Comparison of ENCODE assay signal across 20 mouse cellular contexts in genomic region chr15:88903086-88903485, GRCm38 (mm10). TPM values are rescaled to one million over a fixed set of nuclear protein-coding genes. Genes with fewer than 3 reads are reported as not detected.
DNase-seq lines count a peak whose midpoint lies in the region; ATAC-seq and TF ChIP-seq lines count a peak whose summit lies in the region.
"Had no signal": no experiment of that assay in that cellular context is flagged by ENCODE, and none has a peak within 500 bp of the region (broad histone marks: within the 10 kb centered on the region; RNA-seq: fewer than 3 reads in every experiment).

No protein-coding gene starts in this region.

- H3K4me3 ChIP-seq in intestine, postnatal 0 days (ENCODE audit: low read depth, low read length): no peak overlapping the region
- no peak overlapping the region for H3K4me3 ChIP-seq in intestine, embryonic 15.5 days (replicated peaks)
- H3K4me3 ChIP-seq in midbrain, postnatal 0 days (ENCODE audit: low read depth, low read length): no peak overlapping the region
- H3K4me3 ChIP-seq in midbrain, embryonic 14.5 days (replicated peaks; ENCODE audit: low read depth, low read length): no peak overlapping the region
- no peak overlapping the region for H3K4me3 ChIP-seq in stomach, postnatal 0 days (ENCODE audit: low read depth, low read length)
- H3K4me3 ChIP-seq: forebrain, embryonic 13.5 days; heart, embryonic 12.5 days; stomach, embryonic 15.5 days had no signal

- 83% methylated on average over 1 of the region's 1 CpGs for WGBS in intestine, postnatal 0 days
- 83% methylated on average over 1 of the region's 1 CpGs for WGBS in intestine, embryonic 15.5 days
- WGBS in midbrain, postnatal 0 days: 73% methylated on average over 1 of the region's 1 CpGs
- 92% methylated on average over 1 of the region's 1 CpGs for WGBS in midbrain, embryonic 14.5 days
- 72% methylated on average over 1 of the region's 1 CpGs for WGBS in stomach, postnatal 0 days

- ATAC-seq in intestine, postnatal 0 days: no peak
- ATAC-seq in intestine, embryonic 15.5 days: no peak
- ATAC-seq in midbrain, postnatal 0 days (ENCODE audit: low FRiP score): no peak
- ATAC-seq in midbrain, embryonic 14.5 days (ENCODE audit: low FRiP score, low TSS enrichment): no peak
- ATAC-seq in stomach, postnatal 0 days (ENCODE audit: low FRiP score, low TSS enrichment): 0 out of 2 replicates have a peak, but pooled peaks have one; percentile 21
- ATAC-seq: forebrain, embryonic 13.5 days had no signal

- TF ChIP-seq EP300 in stomach, postnatal 0 days (optimal IDR thresholded peaks at IDR 0.05): no peak

- no peak overlapping the region for H3K27ac ChIP-seq in intestine, postnatal 0 days (ENCODE audit: low read depth, low read length)
- H3K27ac ChIP-seq in intestine, embryonic 15.5 days: no peak overlapping the region
- no peak overlapping the region for H3K27ac ChIP-seq in midbrain, postnatal 0 days (ENCODE audit: low read depth, low read length)
- H3K27ac ChIP-seq in midbrain, embryonic 14.5 days (replicated peaks; ENCODE audit: low read depth, low read length): no peak overlapping the region
- no peak overlapping the region for H3K27ac ChIP-seq in stomach, postnatal 0 days (replicated peaks)
- H3K27ac ChIP-seq: forebrain, embryonic 13.5 days; hindbrain, embryonic 14.5 days; stomach, embryonic 15.5 days had no signal

- no peak overlapping the region for H3K4me2 ChIP-seq in intestine, postnatal 0 days (replicated peaks; ENCODE audit: low read depth)
- no peak overlapping the region for H3K4me2 ChIP-seq in intestine, embryonic 15.5 days (replicated peaks)
- no peak overlapping the region for H3K4me2 ChIP-seq in midbrain, postnatal 0 days (ENCODE audit: low read depth, low read length, poor library complexity, severe bottlenecking)
- H3K4me2 ChIP-seq in midbrain, embryonic 14.5 days (ENCODE audit: low read length): no peak overlapping the region
- H3K4me2 ChIP-seq in stomach, postnatal 0 days (replicated peaks; ENCODE audit: low read depth): no peak overlapping the region
- H3K4me2 ChIP-seq: forebrain, embryonic 13.5 days; heart, embryonic 12.5 days; hindbrain, embryonic 14.5 days; midbrain, embryonic 11.5 days; stomach, embryonic 15.5 days had no signal

- no peaks in the 10 kb centered on the region for H3K27me3 ChIP-seq in intestine, postnatal 0 days (replicated peaks; ENCODE audit: control insufficient read depth, insufficient read depth, low read length)
- H3K27me3 ChIP-seq in intestine, embryonic 15.5 days (replicated peaks): no peaks in the 10 kb centered on the region
- no peaks in the 10 kb centered on the region for H3K27me3 ChIP-seq in midbrain, postnatal 0 days (ENCODE audit: insufficient read depth, low read length)
- no peaks in the 10 kb centered on the region for H3K27me3 ChIP-seq in midbrain, embryonic 14.5 days (ENCODE audit: control insufficient read depth, insufficient read depth, low read length)
- H3K27me3 ChIP-seq in stomach, postnatal 0 days (ENCODE audit: control insufficient read depth, insufficient read depth, low read length): no peaks in the 10 kb centered on the region
- H3K27me3 ChIP-seq: forebrain, embryonic 13.5 days; heart, embryonic 12.5 days; stomach, embryonic 15.5 days had no signal

- no peak overlapping the region for H3K9ac ChIP-seq in intestine, postnatal 0 days (ENCODE audit: low read depth, low read length)
- H3K9ac ChIP-seq in intestine, embryonic 15.5 days: no peak overlapping the region
- H3K9ac ChIP-seq in midbrain, postnatal 0 days (replicated peaks; ENCODE audit: low read length, poor library complexity, severe bottlenecking): no peak overlapping the region
- H3K9ac ChIP-seq in midbrain, embryonic 14.5 days (replicated peaks; ENCODE audit: low read length): no peak overlapping the region
- no peak overlapping the region for H3K9ac ChIP-seq in stomach, postnatal 0 days (ENCODE audit: low read length)
- H3K9ac ChIP-seq: forebrain, embryonic 13.5 days; heart, embryonic 12.5 days; hindbrain, embryonic 14.5 days; stomach, embryonic 15.5 days had no signal

- H3K36me3 ChIP-seq in intestine, postnatal 0 days (ENCODE audit: control insufficient read depth, insufficient read depth): no peaks in the 10 kb centered on the region
- H3K36me3 ChIP-seq in intestine, embryonic 15.5 days: no peaks in the 10 kb centered on the region
- no peaks in the 10 kb centered on the region for H3K36me3 ChIP-seq in midbrain, postnatal 0 days (ENCODE audit: insufficient read depth, low read length)
- H3K36me3 ChIP-seq in midbrain, embryonic 14.5 days (ENCODE audit: control insufficient read depth, insufficient read depth, low read length): no peaks in the 10 kb centered on the region
- H3K36me3 ChIP-seq in stomach, postnatal 0 days (ENCODE audit: control insufficient read depth, insufficient read depth, low read length): no peaks in the 10 kb centered on the region
- H3K36me3 ChIP-seq: heart, embryonic 12.5 days; stomach, embryonic 15.5 days had no signal

- H3K9me3 ChIP-seq in intestine, postnatal 0 days (ENCODE audit: control insufficient read depth): no peaks in the 10 kb centered on the region
- H3K9me3 ChIP-seq in intestine, embryonic 15.5 days: no peaks in the 10 kb centered on the region
- no peaks in the 10 kb centered on the region for H3K9me3 ChIP-seq in midbrain, postnatal 0 days (ENCODE audit: low read length)
- no peaks in the 10 kb centered on the region for H3K9me3 ChIP-seq in midbrain, embryonic 14.5 days (ENCODE audit: control insufficient read depth, low read length)
- H3K9me3 ChIP-seq in stomach, postnatal 0 days (ENCODE audit: control insufficient read depth, low read length): no peaks in the 10 kb centered on the region
- H3K9me3 ChIP-seq: forebrain, embryonic 13.5 days; heart, embryonic 12.5 days; stomach, embryonic 15.5 days had no signal

- no peaks in the 10 kb centered on the region for H3K4me1 ChIP-seq in intestine, postnatal 0 days (replicated peaks; ENCODE audit: control insufficient read depth, insufficient read depth, low read length)
- H3K4me1 ChIP-seq in intestine, embryonic 15.5 days (replicated peaks): no peaks in the 10 kb centered on the region
- H3K4me1 ChIP-seq in midbrain, postnatal 0 days (ENCODE audit: insufficient read depth, low read length): no peaks in the 10 kb centered on the region
- no peaks in the 10 kb centered on the region for H3K4me1 ChIP-seq in midbrain, embryonic 14.5 days (ENCODE audit: control insufficient read depth, insufficient read depth, low read length)
- H3K4me1 ChIP-seq in stomach, postnatal 0 days (replicated peaks; ENCODE audit: control insufficient read depth, insufficient read depth): no peaks in the 10 kb centered on the region
- H3K4me1 ChIP-seq: forebrain, embryonic 13.5 days; heart, embryonic 12.5 days; stomach, embryonic 15.5 days had no signal

- TF ChIP-seq CTCF in intestine, postnatal 0 days (IDR thresholded peaks at IDR 0.05; ENCODE audit: low read depth): peak; percentile 61
- peak; percentile 34; the same call in 1 of the 2 replicates for TF ChIP-seq CTCF in midbrain, postnatal 0 days (IDR thresholded peaks at IDR 0.05)
- peak; percentile 56 for TF ChIP-seq CTCF in stomach, postnatal 0 days (IDR thresholded peaks at IDR 0.05; ENCODE audit: low read depth)

- DNase-seq in midbrain, postnatal 0 days (ENCODE audit: low spot score): no peak
- no peak for DNase-seq in midbrain, embryonic 14.5 days
- DNase-seq in adipocyte (ENCODE audit: low spot score): peak; percentile 55
- DNase-seq in stomach, postnatal 0 days (ENCODE audit: low spot score): no peak
- no peak for DNase-seq in layer of hippocampus, adult 8-10 months (ENCODE audit: low spot score in 2 of 2)
- DNase-seq in spleen, postnatal 36 days (ENCODE audit: low spot score in 2 of 2): no peak
- DNase-seq: cerebellum, adult 11 months; right cerebral cortex, postnatal 4 days; thymus, postnatal 14 days had no signal

RNA-seq across cellular contexts. Expression of gene Pim3, which starts 41.1 kb away (rescaled TPM):
- polyA plus RNA-seq in intestine, postnatal 0 days (2015; fragmentation: Nextera tagmentation; extraction: Ambion mirVana): 28.0 and 36.8 TPM in 2 replicates
- polyA plus RNA-seq in intestine, embryonic 15.5 days (2015; fragmentation: Nextera tagmentation; extraction: Ambion mirVana): 53.8 and 54.5 TPM in 2 replicates
- 78.0 and 95.4 TPM in 2 replicates for total RNA-seq in midbrain, postnatal 0 days (2014; rRNA removed)
- polyA plus RNA-seq in midbrain, postnatal 0 days (2015; fragmentation: Nextera tagmentation; extraction: Ambion mirVana): 69.1 and 72.5 TPM in 2 replicates
- 49.1 and 53.2 TPM in 2 replicates for polyA plus RNA-seq in midbrain, embryonic 14.5 days (2014; fragmentation: Nextera tagmentation; extraction: Ambion mirVana)
- 63.6 and 69.4 TPM in 2 replicates for polyA plus RNA-seq in stomach, postnatal 0 days (2015; fragmentation: Nextera tagmentation; extraction: Ambion mirVana)
- 10 to 100 TPM; 32.4 to 44.2 (median 38.4) TPM for total RNA-seq in layer of hippocampus, adult 8-10 months (2022)

RNA-seq across cellular contexts. Expression of gene Ttll8, which starts 51.1 kb away (rescaled TPM):
- polyA plus RNA-seq in intestine, postnatal 0 days (2015; fragmentation: Nextera tagmentation; extraction: Ambion mirVana): not detected in 2 replicates
- not detected in 2 replicates for polyA plus RNA-seq in intestine, embryonic 15.5 days (2015; fragmentation: Nextera tagmentation; extraction: Ambion mirVana)
- 3.3 TPM in 1 of 2 replicates, not detected in the other for total RNA-seq in midbrain, postnatal 0 days (2014; rRNA removed)
- polyA plus RNA-seq in midbrain, postnatal 0 days (2015; fragmentation: Nextera tagmentation; extraction: Ambion mirVana): 0.26 and 0.35 TPM in 2 replicates
- not detected in 2 replicates for polyA plus RNA-seq in midbrain, embryonic 14.5 days (2014; fragmentation: Nextera tagmentation; extraction: Ambion mirVana)
- not detected in 2 replicates for polyA plus RNA-seq in stomach, postnatal 0 days (2015; fragmentation: Nextera tagmentation; extraction: Ambion mirVana)
- total RNA-seq in layer of hippocampus, adult 8-10 months (2022): 1 to 10 TPM; 1.2 to 4.3 (median 2.7) TPM
- total RNA-seq: gastrocnemius, adult 8-10 months had no signal
- polyA plus RNA-seq: forebrain, embryonic 13.5 days; heart, embryonic 12.5 days; hindbrain, embryonic 14.5 days; kidney, embryonic 16.5 days; limb, embryonic 11.5 days; lung, embryonic 16.5 days; midbrain, embryonic 11.5 days; stomach, embryonic 15.5 days had no signal
